Mouse (Mus musculus) cerebellum, postnatal 14 days (tissue): ENCODE measurements around the gene Clk2.
A peak's percentile ranks its signal among the peaks of the same experiment; 100 is the strongest.

Source experiments
- DNase-seq, 2 experiments: peaks; one replicate each; pipeline ENCODE4 v3.0.0; 2021; ENCODE audit warnings: mixed read lengths in 2 of 2

Clk2 gene

DNA sequence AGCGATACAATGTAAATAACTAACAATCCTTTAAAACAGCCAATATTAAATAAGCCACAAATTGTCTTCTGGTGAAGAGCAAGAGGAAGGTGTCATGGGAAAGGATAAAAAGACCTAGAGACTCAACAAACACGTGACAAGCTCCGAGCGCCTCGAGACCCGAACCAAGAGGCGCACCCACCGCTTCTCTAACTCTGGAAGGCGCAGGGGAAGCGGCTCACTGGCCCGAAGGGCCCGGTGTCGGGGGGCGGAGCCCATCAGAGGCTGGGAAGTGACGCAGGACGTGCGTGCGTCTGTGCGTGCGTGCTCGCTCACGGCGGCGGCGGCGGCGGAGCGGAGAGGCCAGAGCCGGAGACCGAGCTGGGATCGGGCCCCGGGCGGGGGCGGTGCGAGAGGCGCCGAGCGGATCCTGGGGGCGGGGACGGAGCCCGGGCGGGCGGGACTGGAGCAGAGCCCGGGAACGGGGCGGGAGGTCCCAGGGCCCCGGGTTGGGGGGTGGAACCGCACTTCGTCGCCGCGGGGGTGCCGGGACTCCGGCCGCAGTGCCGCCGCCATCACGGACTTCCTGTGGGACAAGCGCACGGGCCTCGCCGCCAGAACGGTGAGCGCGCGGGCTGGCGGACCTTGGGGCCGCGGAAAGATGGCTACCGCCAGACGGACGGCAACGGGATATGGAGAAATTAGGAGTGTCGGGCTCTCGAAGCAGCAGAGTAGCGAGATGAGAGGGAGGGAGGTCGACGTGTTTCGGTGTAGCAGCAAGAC lies at the start of gene Clk2:
Gene Clk2 (plus strand): TSS at position 290 of the 762 bp plus-strand sequence.
- peak; percentile 93 to 95 for DNase-seq

DNA sequence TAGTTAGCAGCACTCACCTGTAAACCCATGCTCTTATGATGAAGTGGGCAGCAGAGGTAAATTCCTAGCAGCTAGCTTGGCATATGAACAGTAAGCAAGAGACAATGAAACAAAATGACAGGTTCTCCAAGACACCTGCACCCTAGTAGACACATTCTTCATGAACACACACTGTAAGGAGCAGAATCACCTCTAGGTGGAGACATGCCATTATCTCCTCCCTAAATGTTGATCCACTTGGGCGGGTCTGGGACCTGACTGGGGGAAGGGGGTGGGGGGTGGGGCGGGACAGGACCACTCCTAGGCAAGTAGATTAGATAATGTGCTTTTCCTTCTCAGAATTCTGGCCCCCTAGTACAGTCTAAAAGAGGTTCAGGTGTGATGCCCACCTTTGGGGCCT lies 49.1 kb upstream of the Clk2 start:
- peak; percentile 65 to 68 for DNase-seq

GRCm38 (mm10) chr3:89123313-89123712 lies 41.3 kb upstream of the Clk2 start:
- DNase-seq: no peak

- no peak for DNase-seq
Observed at GRCm38 (mm10) chr3:89124241-89124640, 40.4 kb upstream of the Clk2 start.

GRCm38 (mm10) chr3:89125981-89126380 lies 38.6 kb upstream of the Clk2 start:
- no peak for DNase-seq

- DNase-seq: no peak
Observed at GRCm38 (mm10) chr3:89129908-89130307, 34.7 kb upstream of the Clk2 start.

DNA sequence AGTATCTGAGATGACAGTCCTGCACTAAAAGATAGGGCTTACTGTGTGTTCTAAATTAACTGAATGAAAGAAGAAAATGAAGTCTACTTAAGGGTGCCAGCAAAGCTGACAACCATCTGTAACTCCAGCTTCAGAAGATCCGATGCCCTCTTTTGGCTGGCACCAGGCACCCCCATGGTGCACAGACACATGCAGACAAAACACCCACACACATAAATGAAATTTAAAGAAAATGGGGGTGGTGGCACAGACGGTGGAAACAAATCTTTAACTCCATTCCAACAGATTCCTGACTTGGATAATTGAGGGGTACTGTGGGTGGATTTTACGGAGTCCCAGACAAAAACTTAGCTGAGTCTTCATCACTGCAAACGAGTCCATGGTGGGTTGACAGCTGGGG lies 32.8 kb upstream of the Clk2 start:
- DNase-seq: no peak

DNA sequence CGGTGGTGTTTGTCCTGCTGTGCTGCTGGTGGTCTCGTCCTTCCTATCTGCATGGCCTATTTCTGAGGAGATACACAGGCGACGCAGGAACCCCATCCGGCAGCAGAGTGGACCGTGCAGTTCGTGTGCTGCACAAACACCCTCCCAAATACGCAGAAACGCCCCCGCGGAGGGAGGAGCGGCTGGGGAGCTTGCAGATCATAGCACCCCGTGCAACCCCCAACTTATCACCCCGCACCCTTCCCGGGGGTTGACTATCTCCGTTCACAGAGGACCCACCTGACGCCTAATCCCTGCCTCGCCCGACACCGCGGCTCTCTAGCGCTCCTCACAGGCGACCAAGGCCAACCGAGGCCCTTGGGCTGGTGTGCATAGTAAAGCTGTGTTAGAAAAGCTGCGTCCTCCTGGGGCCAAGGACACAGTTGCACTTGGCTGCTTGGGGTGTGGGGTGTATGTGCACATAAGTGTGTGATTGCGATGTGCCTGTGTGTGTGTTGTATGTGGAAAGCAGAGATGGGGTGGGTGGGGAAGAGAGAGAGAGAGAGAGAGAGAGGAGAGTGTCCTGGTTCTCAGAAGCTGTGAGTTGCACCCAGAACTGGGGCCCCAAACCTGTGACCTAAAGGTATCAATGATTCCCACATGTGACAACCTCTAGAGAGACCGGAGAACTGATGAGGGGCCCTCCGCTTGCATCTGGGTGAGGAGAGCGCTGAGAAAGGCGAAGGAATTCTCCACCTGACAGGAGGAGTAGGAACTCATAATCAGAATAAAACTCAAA lies 32.1 kb upstream of the Clk2 start:
- DNase-seq: peak; percentile 50 to 66

DNA sequence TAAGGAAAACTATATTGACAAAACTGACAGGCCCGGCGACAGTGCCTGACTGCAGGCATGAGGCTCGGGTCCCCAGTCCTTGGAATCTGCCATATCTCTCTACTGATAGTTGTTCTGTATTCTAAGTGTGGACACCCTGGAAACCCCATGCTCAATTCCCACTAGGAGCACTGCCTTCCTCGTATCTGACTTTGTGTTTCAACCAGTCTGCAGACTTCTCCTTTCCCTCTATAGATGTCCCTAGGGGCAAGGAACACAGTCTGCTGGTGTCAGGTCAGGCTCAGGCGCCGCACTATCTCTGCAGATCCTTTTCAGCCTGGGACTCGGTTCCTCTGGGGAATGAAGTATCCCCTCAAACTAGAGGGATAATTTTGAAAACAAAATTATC lies 31.5 kb upstream of the Clk2 start:
- no peak for DNase-seq

- DNase-seq: no peak
Observed at GRCm38 (mm10) chr3:89133752-89134151, 30.8 kb upstream of the Clk2 start.

- DNase-seq: no peak
Observed at GRCm38 (mm10) chr3:89135958-89136357, 28.6 kb upstream of the Clk2 start, which contains the start of gene Pklr. Pklr (plus strand) TSS chr3:89136142.

DNA sequence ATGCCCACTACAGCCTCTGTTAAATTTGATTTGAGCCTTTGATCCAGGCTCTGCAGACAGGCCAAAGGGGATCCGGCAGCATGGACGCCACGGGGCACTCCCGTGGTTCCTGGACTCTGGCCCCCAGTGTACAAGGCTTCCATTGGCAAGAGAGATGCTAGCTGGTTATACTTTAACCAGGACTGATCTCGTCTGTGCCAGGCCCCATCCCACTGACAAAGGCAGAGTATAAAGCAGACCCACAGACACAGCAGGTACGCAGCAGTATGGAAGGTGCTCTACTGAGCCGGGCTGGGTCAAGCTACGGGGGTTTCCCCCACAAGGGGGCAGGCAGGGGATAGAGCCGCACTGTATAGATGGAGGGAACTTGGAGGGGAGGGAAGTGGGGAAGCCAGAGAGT lies 28.2 kb upstream of the Clk2 start:
- DNase-seq: no peak

GRCm38 (mm10) chr3:89144821-89145220 lies 19.8 kb upstream of the Clk2 start:
- no peak for DNase-seq

- DNase-seq: no peak
Observed at GRCm38 (mm10) chr3:89145566-89145965, 19.0 kb upstream of the Clk2 start.

DNA sequence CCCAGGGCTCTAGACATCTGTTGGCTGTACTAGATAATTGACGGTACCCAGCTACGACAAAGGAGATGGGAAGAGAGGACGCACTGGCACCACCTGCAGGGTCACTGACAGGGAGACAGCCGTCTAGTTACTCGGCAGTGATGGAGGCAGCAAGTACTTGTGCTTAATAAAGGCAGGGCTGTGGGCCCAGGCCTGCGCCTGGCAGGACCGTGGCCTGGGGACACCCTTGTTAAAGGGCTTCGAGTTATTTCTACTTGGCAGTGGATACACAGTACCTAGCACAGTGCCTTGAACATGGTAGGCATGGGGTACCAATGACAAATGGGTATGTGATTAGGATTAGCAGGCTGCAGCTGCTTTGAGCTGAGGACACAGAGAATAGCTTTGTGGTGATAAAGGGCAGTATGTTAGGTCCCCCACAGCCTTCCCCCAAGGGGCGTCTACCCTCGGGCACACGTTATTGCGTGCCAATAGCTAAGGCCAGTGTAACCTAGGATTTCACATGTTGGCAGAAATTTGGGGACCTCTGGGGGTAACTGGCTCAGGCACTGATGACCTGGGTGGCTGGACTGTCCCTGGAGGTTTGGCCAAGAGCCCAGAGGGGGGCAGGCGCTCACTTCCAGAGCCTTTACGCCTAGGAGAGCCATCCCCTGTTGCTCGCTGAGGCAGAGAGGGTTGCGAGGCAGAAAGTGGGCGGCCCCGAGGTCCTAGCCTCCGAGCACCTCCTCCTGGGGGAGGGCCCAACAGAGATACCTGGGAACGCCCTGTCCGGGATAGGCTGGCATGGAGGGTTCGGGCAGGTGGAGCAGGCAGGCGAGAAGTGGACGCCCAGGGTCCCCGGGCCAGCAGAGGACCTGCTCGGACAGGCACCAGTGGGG lies 17.3 kb upstream of the Clk2 start:
- peak in 1 of 2 experiments; percentile 19 for DNase-seq

DNA sequence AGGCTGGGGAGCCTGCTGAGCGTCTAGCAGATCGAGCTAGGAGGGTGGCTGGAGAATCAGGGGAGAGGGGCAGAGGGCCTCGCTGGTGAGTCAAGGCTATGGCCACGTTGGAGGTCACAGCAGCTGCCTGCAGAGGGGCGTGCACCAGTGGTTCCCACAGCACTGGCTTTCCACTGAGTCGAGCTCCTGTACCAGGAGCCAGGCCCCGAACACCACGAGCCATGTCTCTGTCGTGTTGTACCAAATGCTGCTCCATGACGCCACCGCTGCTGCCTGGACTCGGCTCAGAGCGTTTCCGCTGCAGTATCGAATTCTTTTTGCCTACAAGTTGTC lies 16.6 kb upstream of the Clk2 start:
- no peak for DNase-seq

DNA sequence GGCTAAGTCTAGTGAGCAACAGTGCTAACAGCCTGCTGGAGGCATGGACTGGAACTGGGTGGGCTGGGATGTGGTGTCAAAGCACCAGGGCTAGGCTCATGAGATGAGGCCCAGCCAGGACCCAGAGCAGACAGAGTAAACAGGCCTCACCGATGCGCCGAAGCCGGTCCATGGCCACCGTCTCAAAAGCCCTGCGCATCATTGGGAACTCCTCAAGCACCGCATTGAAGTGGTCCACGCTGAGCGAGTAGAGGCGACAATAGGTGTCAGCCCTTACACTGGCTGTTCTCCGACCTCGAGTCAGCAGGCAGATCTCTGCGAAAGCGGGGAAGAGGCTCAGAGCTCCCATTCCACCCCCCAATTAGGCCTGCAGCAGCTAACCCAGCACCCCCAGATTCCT lies 16.0 kb upstream of the Clk2 start:
- DNase-seq: no peak

GRCm38 (mm10) chr3:89152084-89152835 lies 12.3 kb upstream of the Clk2 start:
- no peak for DNase-seq

GRCm38 (mm10) chr3:89156951-89157350 lies 7.6 kb upstream of the Clk2 start:
- DNase-seq: no peak

GRCm38 (mm10) chr3:89158651-89159050 lies 5.9 kb upstream of the Clk2 start:
- no peak for DNase-seq

DNA sequence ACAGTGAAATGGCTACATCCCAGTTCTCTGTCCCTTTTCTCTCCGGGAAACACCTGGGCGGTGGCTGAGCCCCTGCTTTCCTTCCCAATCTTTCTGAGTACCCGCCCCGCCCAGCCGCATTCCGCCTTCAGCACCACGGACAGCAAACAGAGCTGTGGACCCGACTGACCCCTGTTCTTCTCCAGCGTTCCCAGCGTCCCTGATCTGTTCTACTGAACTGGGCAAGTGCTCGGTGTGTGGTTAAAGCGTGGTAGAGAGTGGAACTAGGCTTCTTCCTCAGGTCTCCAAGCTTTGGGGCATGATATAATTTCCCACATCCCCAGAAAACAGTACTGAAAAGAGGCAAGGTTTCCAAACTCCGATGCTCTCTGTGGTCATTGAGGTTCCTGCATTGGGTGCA lies 5.4 kb upstream of the Clk2 start:
- DNase-seq: peak in 1 of 2 experiments; percentile 31

GRCm38 (mm10) chr3:89159616-89160344 lies 4.8 kb upstream of the Clk2 start, which contains the start of gene Hcn3:
Hcn3 (minus strand) TSS chr3:89160196.
- peak; percentile 74 to 82 for DNase-seq
